Mouse (Mus musculus): ENCODE data around the gene Pank2.
"Not testable (repeated sequence)": the region's sequence is repeated elsewhere in the genome, so short reads cannot be mapped to it uniquely, and the experiment has no call there.

The Pank2 gene

DNA sequence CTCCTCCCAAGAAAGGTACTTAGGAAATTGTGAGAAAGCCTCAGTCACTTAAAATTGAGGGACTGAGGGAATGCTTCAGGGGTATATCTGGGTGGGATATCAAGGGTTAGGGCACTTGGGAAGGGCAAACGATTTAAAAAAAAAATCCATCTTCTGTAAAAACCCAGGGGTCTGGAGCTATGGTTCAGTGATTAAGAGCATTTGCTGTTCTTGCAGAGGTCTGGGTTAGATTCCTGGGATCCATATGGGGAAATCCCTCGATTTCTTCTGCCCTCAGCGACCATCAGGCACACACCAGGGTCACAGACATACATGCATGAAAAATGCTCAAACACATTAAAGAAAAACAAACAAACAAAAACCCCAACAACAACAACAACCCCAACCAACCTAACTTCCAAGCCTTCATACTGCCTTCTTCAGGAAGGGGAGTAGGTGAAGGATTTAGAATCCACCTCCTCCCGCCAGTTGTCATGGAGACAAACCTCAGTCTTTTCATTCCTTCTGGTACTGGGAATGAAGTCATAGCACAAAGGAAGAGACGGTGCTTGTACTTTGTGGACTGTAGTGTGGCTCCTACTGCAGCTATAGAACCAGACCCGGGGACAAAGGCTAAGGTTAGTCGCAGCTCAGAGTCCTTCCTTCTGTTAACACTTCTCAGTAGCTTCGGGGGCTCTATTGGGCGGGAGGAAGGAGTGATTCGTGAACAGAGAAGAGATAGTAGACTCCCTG is 648 bp upstream of the Pank2 start:
- DNase-seq: no peak

DNA sequence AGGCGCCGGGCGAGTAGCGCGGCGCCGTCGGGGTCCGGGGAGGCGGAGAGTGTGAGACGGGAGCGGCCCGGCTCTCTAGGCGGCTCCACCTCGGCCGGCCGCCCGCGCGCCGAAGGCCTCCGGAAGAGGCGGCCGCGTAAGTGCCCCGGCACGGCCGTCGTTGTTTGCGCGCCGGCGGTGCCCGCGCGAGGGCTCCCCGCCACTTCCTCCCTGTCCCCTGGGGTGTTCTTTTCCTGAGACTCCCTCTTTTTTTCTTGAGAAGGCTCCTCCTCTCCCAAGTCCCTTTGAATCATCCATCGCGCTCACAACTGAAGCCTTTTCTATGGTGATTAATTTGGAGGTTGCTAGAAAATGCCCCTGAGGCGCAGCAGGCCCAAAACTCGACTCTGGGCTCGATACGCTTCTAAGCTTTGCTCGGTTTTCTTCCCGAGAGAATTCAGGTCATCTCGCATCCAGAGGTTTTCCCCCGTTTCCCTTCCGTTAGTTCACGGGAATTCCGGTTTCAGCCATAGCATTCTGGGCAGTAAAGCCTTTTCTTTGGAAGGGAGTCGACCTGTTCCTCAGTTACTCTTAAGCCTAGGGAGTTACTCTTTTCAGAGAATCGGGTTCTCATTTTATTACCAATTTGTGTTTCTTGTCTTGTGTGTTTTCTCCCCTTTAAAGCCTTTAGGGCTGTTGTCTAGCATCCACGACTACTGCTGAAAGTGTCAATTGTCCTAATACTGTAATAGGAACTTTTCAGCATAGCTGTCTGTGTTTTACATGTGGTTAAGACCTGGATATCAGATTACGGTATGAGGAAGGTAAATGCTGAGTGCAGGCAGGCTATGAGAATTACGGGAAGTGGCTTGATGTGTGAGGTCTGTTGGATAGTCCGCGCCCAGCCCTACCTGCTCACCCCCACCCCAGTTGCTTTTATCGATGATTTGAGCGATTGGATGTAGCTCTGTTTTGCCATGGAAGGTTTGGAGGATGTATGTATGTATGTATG is 680 bp downstream of the Pank2 start:
- DNase-seq: no peak

DNA sequence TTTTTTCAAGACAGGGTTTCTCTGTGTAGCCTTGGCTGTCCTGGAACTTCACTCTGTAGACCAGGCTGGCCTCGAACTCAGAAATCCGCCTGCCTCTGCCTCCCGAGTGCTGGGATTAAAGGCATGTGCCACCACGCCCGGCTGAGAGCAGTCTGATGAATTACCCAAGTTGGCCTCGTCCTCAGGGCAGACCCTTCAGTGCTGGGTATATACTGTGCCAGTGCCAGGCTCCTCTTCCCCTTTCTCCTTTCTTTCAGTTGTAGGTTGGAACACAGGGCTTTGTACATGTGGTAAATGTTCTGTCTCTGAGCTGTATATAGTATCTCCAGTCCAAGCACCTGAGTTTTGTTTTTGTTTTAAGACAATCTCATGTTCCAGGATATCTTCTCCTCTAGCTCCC is 1.7 kb downstream of the Pank2 start:
- no peak for DNase-seq

DNA sequence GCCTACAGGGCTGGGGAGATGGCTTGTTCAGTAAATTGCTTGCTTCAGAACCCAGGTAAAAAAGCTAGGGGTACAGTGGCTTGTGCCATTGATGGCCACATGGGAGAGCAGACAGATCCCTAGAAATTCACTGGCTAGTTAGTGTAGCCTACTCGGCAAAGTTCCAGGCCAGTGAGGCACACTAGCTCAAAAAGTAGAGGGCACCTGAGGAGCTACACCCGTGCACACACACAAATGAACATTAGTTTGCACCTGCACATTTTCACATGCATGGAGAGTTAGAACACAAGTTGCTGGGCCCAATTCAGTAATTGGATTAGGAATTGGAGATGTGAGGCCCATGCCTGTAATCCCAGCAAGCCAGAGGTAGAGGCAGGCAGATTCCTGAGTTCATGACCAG is 2.8 kb downstream of the Pank2 start:
- DNase-seq: no peak

DNA sequence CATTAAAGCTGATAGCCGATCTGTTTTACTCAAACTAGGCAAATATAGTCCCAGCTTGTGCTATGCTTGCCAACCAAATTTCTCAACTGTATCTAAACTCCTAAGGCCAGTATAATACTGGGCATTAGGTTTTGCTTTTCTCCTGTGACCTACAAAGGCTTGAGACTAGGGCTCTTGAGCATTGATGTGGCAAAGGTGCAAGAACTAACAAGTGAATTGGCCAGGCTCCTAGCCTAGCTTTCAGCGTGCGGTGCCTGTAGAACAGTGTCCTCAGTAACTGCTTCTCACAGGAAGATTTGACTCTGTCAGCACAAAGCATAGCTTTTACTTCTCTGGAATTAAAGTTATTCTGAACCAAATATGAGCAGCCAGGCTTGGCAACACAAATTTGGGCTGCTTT is 13.2 kb downstream of the Pank2 start:
- DNase-seq: no peak

- no peak for DNase-seq
Observed at GRCm38 (mm10) chr2:131276722-131277121, 14.4 kb downstream of the Pank2 start.

GRCm38 (mm10) chr2:131281596-131281995 is 19.3 kb downstream of the Pank2 start:
- DNase-seq: no peak

- no peak for DNase-seq
Observed at GRCm38 (mm10) chr2:131286276-131286675, 24.0 kb downstream of the Pank2 start.

- DNase-seq: no peak
Observed at GRCm38 (mm10) chr2:131290669-131291068, 28.4 kb downstream of the Pank2 start.

- DNase-seq: no peak
Observed at GRCm38 (mm10) chr2:131296746-131297261, 34.5 kb downstream of the Pank2 start.

DNA sequence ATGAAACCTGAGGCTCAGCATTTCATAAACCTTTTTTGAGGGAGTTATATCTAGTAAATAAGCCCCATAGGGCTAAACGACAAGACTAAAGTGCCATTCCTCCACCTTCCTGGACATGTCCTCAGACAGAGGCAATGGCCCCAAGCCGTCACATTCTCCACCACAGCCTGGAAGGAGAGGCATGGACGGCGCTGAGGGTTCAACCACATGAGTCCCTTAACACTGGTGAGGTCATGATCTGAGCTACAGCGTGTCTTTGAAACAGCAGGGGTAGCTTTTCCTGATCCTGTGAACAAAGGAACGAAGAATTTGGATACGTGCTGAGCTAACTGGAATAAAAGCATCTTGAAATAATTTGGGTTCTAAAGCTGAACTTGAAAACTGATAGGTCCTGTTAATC is 36.4 kb downstream of the Pank2 start:
- DNase-seq: not testable (repeated sequence)

- DNase-seq: no peak
Observed at GRCm38 (mm10) chr2:131300485-131300884, 38.2 kb downstream of the Pank2 start.

GRCm38 (mm10) chr2:131301635-131302034 is 39.3 kb downstream of the Pank2 start:
- no peak for DNase-seq

- no peak for DNase-seq
Observed at GRCm38 (mm10) chr2:131304497-131304896, 42.2 kb downstream of the Pank2 start.

DNA sequence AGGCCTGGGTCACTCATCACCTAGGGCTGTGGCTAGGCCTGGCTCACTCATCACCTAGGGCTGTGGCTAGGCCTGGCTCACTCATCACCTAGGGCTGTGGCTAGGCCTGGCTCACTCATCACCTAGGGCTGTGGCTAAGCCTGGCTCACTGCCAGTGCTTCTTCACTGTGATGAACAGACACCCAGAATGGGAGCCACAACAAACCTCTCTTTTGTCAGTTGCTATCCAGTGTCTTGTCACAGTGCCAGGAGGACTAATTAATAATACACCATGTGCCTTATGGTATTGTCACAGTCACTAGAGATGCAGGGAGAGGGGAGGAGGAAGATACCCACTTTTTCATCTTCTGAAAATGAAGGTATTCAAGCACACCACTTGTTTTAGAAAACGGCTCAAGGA is 42.9 kb downstream of the Pank2 start:
- DNase-seq: not testable (repeated sequence)

DNA sequence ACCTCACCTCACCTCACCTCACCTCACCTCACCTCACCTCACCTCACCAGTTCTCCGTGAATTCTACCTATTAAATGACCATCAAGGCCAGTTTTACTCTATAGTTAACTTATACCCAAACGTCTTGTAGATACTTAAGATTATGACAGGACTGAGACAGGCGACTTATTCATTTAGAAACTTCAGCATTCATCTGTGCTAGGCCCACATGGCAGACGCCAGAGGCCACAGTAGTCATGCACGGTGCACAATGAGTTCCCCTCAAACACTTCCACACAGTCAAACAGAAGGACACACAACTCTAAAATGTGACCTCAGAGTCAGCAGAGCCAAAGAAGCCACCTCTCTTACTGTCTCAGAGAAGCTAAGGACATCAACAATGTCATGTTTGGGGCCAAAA is 45.1 kb downstream of the Pank2 start:
- no peak for DNase-seq

- DNase-seq: no peak
Observed at GRCm38 (mm10) chr2:131307822-131308221, 45.5 kb downstream of the Pank2 start.

DNA sequence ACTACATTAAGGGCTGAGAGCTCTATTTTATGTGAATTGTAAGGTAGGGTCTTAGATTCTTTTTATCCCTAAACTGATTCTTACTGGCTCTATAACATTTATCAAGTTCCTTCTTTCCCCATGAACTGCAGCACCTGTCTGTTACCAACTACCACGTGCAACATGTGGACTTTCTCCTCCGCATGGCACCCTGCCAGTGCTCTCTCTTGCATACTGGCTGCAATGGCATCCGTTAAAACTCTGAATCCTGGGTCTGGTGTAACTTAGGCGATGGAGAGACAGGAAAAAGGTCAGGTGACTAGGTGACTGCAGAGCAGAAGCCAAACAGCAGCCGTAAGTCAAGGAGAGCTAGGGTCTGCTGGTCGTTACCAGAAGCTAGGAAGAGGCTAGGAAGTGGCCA is 47.0 kb downstream of the Pank2 start:
- no peak for DNase-seq

DNA sequence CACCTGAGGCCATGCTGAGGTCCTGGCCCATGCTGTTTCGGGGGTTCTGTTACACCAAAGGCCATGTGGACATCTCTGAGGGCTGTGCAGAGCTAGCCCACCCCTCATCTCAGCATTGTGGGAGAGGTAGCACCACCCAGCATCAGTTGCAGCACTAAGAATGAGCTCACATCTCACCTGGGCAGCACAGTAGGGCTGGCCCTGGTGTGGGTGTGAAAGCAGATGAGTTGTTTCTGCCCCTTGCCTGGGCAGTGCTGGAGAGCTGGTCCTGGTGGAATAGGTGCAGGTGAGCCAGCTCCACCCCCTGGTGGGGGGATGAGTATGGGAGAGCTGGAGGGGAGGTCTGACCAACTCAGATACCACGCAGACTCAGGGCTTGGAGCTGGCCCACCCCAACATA is 53.9 kb downstream of the Pank2 start:
- DNase-seq: no peak

GRCm38 (mm10) chr2:131319401-131319800 is 57.1 kb downstream of the Pank2 start:
- DNase-seq: no peak

- peak; percentile 52 for DNase-seq
Observed at GRCm38 (mm10) chr2:131321192-131321591, 58.9 kb downstream of the Pank2 start.

DNA sequence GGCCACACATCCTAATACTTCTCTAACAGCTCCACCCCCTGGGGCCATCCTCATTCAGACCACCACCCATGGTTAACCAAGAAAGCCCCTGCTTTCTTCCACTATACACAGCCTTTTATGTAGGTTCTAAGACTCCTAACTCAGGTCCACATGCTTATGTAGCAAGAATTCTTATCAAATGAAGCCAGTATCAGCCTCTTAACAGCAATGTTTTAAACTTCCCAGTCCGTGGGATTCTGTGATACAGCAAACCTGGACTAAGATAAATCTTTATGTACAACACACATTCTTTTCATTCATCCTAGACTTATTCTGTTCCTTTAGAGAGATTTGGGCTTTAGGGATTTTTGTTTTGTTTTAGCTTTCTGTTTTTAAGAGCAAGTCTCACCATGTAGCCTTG is 61.4 kb downstream of the Pank2 start:
- no peak for DNase-seq

DNA sequence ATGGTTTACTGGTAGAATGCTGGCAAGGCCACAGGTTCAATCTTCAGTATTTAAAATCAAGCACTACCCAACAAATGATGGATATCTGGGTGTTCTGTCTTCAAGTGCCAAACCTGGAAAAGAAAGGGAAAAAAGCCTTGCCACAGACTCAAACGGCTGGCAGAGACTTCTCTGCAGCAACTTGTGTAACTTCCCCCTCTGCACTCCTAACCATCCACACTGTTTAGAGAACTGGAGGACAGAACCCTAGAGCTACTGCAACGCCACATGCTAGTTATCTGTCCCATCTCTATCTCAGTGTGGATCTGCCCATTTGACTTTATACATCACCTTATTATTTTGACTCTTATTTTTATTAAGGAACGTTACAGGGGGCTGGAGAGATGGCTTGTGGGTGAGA is 63.7 kb downstream of the Pank2 start:
- no peak for DNase-seq

GRCm38 (mm10) chr2:131328981-131329380 is 66.7 kb downstream of the Pank2 start:
- no peak for DNase-seq

Data from cerebellum, adult 8-10 months (tissue).